Mouse (Mus musculus) ES-Bruce4 (cell line): ENCODE data around the gene Trpc3.

ENCODE experiments used
- CTCF ChIP-seq: IDR thresholded peaks from one replicate; pipeline ENCODE4 v1.8.1; 2011; ENCODE audit warnings: low read depth, low read length
- POLR2A ChIP-seq: IDR thresholded peaks from one replicate; pipeline ENCODE4 v1.8.1; 2011; ENCODE audit warnings: low read length; ENCODE audit not compliant: insufficient read depth

DNA sequence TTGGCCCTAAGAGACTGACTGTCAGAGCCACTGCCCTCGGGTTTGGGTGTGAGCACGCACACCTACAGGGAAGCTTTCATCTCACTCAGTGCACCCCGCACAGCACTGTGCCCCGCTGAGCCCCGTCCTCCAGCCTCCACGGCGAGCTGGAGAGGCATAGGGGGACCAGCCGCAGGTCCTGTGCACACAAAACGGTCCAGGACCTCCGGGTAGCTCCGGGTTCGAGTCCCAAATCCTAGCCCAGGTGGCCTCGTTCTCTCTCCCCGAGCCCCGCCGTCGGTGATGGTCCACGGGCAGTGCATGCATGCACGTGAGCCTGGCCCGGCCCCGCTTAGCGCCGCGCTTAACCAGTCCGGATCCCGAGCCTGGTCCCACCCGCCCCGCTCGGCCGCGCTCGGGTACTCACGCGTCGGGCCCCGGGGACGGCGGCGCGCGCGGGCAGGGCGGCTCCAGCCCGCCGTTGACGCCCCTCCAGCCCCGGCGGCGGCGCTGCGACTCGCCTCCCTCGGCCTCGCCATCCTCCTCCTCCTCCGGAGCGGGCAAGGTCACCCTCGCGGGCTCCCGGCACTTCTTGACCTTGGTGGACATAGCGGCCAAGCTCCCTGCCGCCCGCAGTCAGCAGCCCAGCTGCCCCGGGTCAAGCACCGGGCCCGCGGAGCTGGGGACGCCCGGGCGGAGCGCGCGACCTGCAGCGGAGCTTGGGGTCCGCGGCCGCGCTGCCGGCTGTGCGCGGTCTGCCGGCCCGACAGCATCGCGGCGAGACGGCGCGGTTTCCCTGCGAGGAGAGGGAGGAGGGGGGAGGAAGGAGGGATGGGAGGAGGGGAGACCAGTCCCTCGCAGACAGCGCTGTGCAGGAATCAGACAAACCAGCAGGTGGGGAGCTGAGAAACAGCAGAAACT is at the start of gene Trpc3:
- TF ChIP-seq CTCF: no peak
- TF ChIP-seq POLR2A: no peak
